Mouse (Mus musculus): ENCODE measurements around the gene Mturn.

DNA sequence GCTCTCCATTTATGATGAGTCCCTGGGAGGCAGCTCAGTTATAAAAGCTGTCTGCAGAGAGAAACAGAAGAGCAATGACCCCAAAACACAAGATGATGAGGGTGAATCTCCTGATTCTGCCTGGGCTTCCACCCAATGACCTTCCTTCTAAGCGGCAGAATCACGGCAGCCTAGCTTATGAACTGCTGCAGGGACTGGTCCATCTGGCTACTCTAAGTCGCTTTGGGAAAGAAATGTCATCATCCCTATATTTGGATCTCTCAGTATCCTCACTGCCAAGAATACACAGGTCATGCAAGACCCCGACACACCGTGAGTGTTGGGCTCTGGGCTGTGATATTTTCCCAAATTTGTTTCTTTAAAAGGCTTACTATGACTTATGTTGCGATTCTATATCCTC is 11.6 kb upstream of the Mturn start:
- no peak for TF ChIP-seq POLR2A (IDR thresholded peaks at IDR 0.05; ENCODE audit: borderline replicate concordance, extremely low read depth, insufficient read depth, insufficient read length, poor library complexity, severe bottlenecking)
- no peak for TF ChIP-seq CTCF (IDR thresholded peaks at IDR 0.05; ENCODE audit: borderline replicate concordance, extremely low read depth, insufficient read depth, insufficient read length)
